Mouse (Mus musculus) thymus, postnatal 25 days (tissue): ENCODE results near the gene Ap1m1.

Experiments used
- DNase-seq: peaks from one replicate; pipeline ENCODE4 v3.0.0; 2022

The Ap1m1 gene

GRCm38 (mm10) chr8:72239499-72240402 is at the start of gene Ap1m1:
Gene Ap1m1, plus strand, starts transcription at chr8:72240018.
- DNase-seq, result peak; percentile 97

- DNase-seq, result no peak
These were observed 49.6 kb upstream of the Ap1m1 start for GRCm38 (mm10) chr8:72190215-72190539.

- DNase-seq, result no peak
These were observed 47.8 kb upstream of the Ap1m1 start for GRCm38 (mm10) chr8:72192065-72192464.

- DNase-seq, result no peak
These were observed 41.8 kb upstream of the Ap1m1 start for GRCm38 (mm10) chr8:72197997-72198396.

GRCm38 (mm10) chr8:72208582-72208981 is 31.2 kb upstream of the Ap1m1 start:
- DNase-seq, result no peak

- no peak for DNase-seq
These were observed 29.6 kb upstream of the Ap1m1 start for GRCm38 (mm10) chr8:72210222-72210621.

GRCm38 (mm10) chr8:72210710-72211109 is 29.1 kb upstream of the Ap1m1 start:
- no peak for DNase-seq

GRCm38 (mm10) chr8:72211846-72212245 is 28.0 kb upstream of the Ap1m1 start:
- DNase-seq, result no peak

GRCm38 (mm10) chr8:72212751-72213150 is 27.1 kb upstream of the Ap1m1 start, which contains the start of gene Cib3:
Gene Cib3, minus strand, starts transcription at chr8:72212837.
- no peak for DNase-seq

- DNase-seq, result no peak
These were observed 26.3 kb upstream of the Ap1m1 start, which contains the start of gene Gm11034 for GRCm38 (mm10) chr8:72213536-72213935. Gene Gm11034, minus strand, starts transcription at chr8:72213636.

GRCm38 (mm10) chr8:72215060-72215459 is 24.8 kb upstream of the Ap1m1 start:
- DNase-seq, result peak; percentile 50

- peak; percentile 26 for DNase-seq
These were observed 23.9 kb upstream of the Ap1m1 start for GRCm38 (mm10) chr8:72215871-72216270.

- no peak for DNase-seq
These were observed 20.9 kb upstream of the Ap1m1 start for GRCm38 (mm10) chr8:72218781-72219540.

GRCm38 (mm10) chr8:72219541-72220363 is 20.1 kb upstream of the Ap1m1 start, which contains the start of gene Fam32a:
Gene Fam32a, plus strand, starts transcription at chr8:72219730.
- peak; percentile 82 for DNase-seq

- DNase-seq, result peak; percentile 9
These were observed 19.1 kb upstream of the Ap1m1 start for GRCm38 (mm10) chr8:72220758-72221157.

- DNase-seq, result no peak
These were observed 17.2 kb upstream of the Ap1m1 start for GRCm38 (mm10) chr8:72222656-72223055.

- DNase-seq, result no peak
These were observed 565 bp downstream of the Ap1m1 start for GRCm38 (mm10) chr8:72240403-72240763.

GRCm38 (mm10) chr8:72240951-72241350 is 1.1 kb downstream of the Ap1m1 start:
- no peak for DNase-seq

- no peak for DNase-seq
These were observed 2.4 kb downstream of the Ap1m1 start for GRCm38 (mm10) chr8:72242226-72242625.

GRCm38 (mm10) chr8:72244610-72245009 is 4.8 kb downstream of the Ap1m1 start:
- no peak for DNase-seq

- DNase-seq, result peak; percentile 60
These were observed 17.5 kb downstream of the Ap1m1 start for GRCm38 (mm10) chr8:72257171-72257901.

GRCm38 (mm10) chr8:72257902-72258238 is 18.1 kb downstream of the Ap1m1 start:
- DNase-seq, result no peak
